Mouse (Mus musculus) embryonic fibroblast, embryonic 13.5 days (primary cell): ENCODE data around the gene Cryba4. TPM values are rescaled to one million over a fixed set of nuclear protein-coding genes. Genes with fewer than 3 reads are reported as not detected.

Source experiments
- H3K27ac ChIP-seq: 2 replicates; pipeline ENCODE4 v1.5.1; 2012; ENCODE audit warnings: low read length, control low read depth, inconsistent platforms; ENCODE audit not compliant: insufficient read depth
- H3K4me1 ChIP-seq: 2 replicates; pipeline ENCODE4 v1.6.1; 2011; ENCODE audit warnings: low read length; ENCODE audit not compliant: control insufficient read depth, insufficient read depth
- H3K4me3 ChIP-seq: 2 replicates; pipeline ENCODE4 v1.5.1; 2011; ENCODE audit warnings: mild to moderate bottlenecking, control low read depth, low read length; ENCODE audit not compliant: insufficient read depth
- CTCF ChIP-seq: IDR thresholded peaks from 2 replicates; pipeline ENCODE4 v1.5.1; 2011; ENCODE audit warnings: mild to moderate bottlenecking, control low read depth, low read length, moderate library complexity, borderline replicate concordance; ENCODE audit not compliant: insufficient read depth
- POLR2A ChIP-seq: IDR thresholded peaks from 2 replicates; pipeline ENCODE4 v1.6.1; 2011; ENCODE audit warnings: low read depth, mild to moderate bottlenecking, control low read depth, low read length, moderate library complexity
- polyA plus RNA-seq: library from polyadenylated mRNA; stranded (reverse); fragments of >200 nt; gene quantifications from 2 replicates; pipeline ENCODE4 v1.2.4, GENCODE M21; 2011; ENCODE audit warnings: low read depth; ENCODE audit not compliant: missing spikeins, insufficient read length

Cryba4 gene
- polyA plus RNA-seq, 1 experiment: not detected

DNA sequence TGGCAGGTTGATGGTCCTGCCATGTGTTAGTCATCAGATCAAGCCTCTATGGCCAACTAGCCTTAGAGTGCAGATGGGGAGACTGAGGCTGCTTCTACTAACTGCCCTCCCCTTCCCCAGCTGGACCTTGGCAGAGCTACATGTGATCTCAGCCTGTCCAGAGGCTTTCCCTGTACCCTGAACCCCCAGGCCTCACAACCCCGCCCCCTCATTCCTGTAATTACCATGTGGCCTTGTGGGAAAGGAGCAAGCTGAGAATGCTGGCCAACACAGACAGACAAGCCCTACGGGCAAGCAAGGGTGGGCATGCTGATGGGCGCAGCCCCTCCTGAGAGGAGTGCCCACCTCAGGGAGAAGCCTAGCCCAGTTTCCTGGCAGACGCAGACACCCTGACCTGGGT is 42.4 kb upstream of the Cryba4 start:
- Histone ChIP-seq H3K4me3 (no peak overlapping the region), H3K27ac (no peak overlapping the region), H3K4me1 (peaks cover 15% of the 10 kb centered on the region)
- TF ChIP-seq CTCF (no peak), POLR2A (no peak)

DNA sequence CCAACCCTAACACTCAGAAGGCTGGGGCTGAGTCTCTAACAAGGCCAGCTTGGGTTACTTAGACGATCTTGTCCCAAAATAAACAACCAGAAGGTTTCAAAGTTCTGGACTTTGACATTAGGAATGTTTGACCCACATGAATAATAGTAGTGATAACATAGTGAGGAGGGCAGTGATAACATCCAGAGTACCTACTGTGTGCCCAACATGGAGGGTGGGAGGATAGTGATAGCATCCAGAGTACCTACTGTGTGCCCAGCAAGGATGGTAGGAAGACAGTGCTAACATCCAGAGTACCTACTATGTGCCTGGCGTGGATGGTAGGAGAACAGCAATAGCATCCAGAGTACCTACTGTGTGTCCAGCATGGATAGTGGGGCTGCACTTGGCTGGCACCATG is 41.5 kb upstream of the Cryba4 start:
- Histone ChIP-seq H3K27ac (no peak overlapping the region), H3K4me3 (no peak overlapping the region), H3K4me1 (peaks cover 15% of the 10 kb centered on the region)
- TF ChIP-seq POLR2A: no peak
- TF ChIP-seq CTCF: no peak

DNA sequence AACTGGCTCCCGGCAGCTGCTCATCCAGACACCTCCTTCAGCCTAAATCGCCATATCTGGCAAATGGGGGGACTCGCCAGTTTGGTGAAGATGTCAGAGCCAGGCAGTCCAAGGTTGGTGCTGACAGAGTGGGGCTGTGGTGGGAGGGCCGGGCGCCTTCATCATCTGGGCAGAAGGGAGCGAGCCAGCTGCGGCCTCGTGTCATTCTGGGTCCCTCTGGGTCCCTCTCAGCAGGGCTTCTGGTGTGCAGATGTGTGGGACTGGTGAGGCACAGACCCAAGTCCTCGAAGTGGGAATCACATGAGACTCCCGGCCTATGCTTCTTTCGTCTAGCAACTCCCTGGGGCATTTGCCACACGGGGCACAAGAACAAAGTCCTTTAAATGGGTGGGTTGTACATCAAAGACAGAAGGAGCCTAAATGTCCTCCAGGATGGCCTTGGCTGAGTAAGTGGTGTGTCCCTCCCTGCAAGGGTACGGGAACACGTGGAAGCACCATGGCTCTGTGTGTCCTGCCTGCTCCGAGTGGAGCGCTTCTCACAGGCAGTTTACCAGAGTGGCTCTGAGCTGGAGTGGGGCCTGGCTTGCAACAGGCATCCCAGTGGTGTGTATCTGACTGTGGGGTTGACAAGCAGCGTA is 40.1 kb upstream of the Cryba4 start:
- Histone ChIP-seq H3K4me3 (no peak overlapping the region), H3K4me1 (peaks cover 15% of the 10 kb centered on the region), H3K27ac (no peak overlapping the region)
- TF ChIP-seq POLR2A (no peak), CTCF (no peak)

DNA sequence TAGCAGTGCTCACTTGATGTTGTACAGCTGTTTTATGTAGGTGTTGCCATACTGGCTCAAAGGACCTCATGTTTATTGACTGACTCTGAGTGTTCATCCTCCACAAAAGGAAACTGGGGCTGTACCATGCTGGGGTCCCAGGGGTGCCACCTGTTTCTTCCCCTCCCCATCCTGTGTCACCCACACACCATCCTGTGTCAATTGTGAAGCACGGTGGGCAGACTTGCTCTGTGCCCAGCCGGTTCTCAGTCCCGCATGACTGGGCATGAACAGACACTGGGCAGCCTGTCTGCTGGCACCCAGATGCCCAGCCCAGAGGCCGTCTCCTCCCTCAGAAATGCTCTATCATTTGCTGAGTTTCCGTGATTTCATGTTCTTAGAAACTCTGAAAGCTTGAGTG is 39.5 kb upstream of the Cryba4 start:
- TF ChIP-seq POLR2A (no peak), CTCF (no peak)
- Histone ChIP-seq H3K4me3 (no peak overlapping the region), H3K4me1 (peaks cover 11% of the 10 kb centered on the region), H3K27ac (no peak overlapping the region)

DNA sequence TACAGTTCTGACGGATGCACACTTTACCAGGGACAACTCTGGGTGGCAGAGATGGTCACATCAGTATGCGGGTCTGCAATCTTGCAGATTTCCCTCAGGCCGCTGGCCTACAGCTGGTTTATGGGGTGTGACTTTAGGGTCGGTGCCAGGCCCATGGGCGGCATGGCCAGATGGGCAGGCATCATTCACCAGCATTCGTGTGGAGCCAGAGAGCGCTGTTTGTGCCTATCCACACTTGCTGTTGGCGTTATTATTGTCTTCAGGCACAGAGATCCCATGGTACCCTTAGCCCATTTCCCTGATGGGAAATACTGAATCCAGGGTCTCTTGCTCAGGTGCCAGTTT is 38.2 kb upstream of the Cryba4 start:
- H3K27ac ChIP-seq: no peak overlapping the region
- TF ChIP-seq CTCF (no peak), POLR2A (no peak)

DNA sequence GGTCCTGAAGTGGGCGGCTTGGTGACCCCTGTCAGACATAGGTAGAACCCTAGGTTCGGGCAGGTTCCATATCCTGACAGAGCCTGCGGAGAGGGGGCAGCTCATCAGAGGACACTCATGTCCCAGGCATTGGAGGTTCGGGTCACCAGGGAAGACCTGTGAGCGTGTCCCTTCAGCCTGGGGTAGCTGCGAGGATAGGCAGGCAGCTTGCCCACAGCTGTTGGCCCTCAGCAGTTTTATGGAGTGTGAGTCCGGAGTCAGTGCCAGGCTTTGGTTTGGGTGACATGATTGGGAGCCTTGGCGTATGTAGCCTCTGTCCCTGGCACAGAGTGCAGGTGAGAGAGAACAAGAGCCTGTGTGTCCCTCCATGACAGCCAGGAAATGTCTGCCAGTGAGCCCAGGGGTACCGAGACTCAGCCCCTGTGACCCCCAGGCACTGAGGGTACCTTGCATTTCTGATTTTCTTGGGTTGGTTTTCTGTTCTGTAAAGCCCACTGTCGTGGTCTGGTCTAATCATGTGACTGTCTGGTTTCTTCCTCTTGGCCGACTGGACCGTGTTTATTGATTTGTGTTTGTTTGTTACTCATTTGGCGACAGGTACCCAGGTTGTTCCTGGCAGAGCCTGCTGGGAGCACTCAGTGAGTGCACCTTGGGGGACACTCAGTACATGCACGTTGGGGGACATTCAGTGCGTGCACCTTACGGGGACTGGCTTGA is 37.7 kb upstream of the Cryba4 start:
- TF ChIP-seq CTCF (no peak), POLR2A (no peak)
- Histone ChIP-seq H3K4me1 (peaks cover 2% of the 10 kb centered on the region), H3K4me3 (no peak overlapping the region), H3K27ac (no peak overlapping the region)

More for the DNA sequence above, 38.2 kb upstream of the Cryba4 start:
- peaks cover 6% of the 10 kb centered on the region for H3K4me1 ChIP-seq
- H3K4me3 ChIP-seq: no peak overlapping the region

DNA sequence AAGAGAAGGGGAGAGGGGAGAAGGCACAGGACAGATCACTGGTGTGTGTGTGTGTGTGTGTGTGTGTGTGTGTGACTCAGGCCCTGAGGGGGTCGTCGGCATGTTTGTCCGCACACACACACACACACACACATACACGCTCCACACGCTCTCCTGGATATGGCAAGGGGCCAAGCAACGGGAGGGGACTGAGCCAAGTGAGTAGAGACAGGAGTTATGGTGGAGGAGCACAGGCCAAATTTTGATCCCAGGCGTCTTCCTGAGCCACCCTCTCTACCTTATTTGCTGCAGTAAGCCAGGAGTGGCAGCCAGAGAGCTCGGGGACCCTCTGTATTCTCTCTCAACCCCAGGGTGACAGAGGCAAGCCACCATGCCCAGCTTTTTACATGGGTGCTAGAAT is 36.9 kb upstream of the Cryba4 start:
- Histone ChIP-seq H3K27ac (no peak overlapping the region), H3K4me1 (no peaks in the 10 kb centered on the region), H3K4me3 (no peak overlapping the region)
- TF ChIP-seq CTCF (no peak), POLR2A (no peak)

DNA sequence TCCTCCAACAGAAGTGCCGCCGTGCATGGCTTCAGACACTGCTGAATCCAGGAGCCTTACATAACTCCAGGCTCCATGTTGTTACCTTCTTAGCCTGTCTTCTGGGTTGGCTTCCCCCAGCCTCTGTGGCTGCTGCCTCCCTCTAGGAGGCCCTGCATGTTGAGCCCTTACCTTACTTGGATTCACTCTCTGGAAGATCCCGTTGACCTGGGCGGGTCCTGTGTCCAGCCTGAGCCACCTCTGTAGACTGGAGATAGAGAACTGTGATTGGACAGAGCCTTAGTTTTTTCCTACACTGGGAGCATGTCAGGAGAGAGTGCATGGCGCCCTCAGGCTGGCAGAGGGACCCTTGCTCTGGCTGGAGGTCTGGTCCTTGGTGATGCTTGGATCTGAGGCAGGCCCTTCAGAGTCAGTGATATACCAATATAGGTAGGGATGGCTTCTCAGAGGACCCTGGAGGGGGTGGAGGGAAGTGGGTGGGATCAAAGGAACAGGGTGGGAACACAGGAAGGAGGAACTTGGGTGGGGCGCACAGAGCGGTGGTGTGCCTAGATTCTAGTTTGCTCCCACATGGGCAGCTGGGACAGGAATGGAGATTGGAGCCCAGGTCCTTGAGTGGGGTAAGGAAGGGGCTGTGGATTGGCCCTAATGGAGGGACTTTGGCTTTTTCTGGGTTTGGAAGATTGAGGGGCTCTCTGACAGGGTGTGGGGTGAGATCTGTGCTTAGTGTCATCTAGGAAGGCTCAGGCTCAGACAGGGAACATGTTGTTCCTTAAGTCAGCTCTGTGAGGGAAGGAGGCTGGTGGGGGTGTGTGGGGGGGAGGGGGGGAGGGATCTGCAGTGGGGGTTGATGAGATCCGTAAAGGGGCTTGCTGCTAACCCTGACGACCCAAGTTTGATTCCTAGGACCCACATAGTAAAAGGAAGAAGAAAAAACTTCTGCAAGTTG is 36.1 kb upstream of the Cryba4 start:
- TF ChIP-seq CTCF: no peak
- TF ChIP-seq POLR2A: no peak
- Histone ChIP-seq H3K4me3 (no peak overlapping the region), H3K4me1 (no peaks in the 10 kb centered on the region), H3K27ac (no peak overlapping the region)

DNA sequence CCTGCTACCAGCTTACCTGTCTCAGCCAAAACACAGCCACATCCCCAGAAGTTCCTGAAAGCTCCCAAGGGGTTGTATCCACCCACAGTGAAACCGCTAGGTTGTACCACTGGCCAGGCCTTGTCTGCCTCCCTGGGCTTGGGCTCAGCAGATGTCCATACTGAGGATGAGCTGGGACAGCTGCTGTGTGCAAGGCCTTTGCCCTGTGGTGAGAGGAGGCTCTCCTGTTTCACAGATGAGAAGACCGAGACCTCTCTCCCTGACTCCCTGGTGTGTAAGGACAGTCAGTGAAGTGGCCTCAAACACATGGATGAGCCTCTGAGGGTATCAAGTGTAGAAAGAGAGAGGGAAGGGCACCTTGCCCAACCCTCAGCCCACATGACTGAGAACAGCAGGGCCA is 35.3 kb upstream of the Cryba4 start:
- Histone ChIP-seq H3K27ac (no peak overlapping the region), H3K4me3 (no peak overlapping the region), H3K4me1 (no peaks in the 10 kb centered on the region)
- TF ChIP-seq CTCF (no peak), POLR2A (no peak)
